In genomic region chr2:131298674-131299073, GRCm38 (mm10) we compare ENCODE assay signal across 1 mouse cellular context. TPM values are rescaled to one million over a fixed set of nuclear protein-coding genes. Genes with fewer than 3 reads are reported as not detected.
"Had no signal": no experiment of that assay in that cellular context is flagged by ENCODE, and none has a peak within 500 bp of the region (broad histone marks: within the 10 kb centered on the region; RNA-seq: fewer than 3 reads in every experiment).

No protein-coding gene starts in this region.

RNA-seq across cellular contexts. Expression of gene Rnf24, which starts 54.0 kb away (rescaled TPM):
- polyA plus RNA-seq: erythroblast, embryonic 14.5 days had no signal
